8 mouse cellular contexts compared by ENCODE assay signal in genomic region chr5:110769272-110769671, GRCm38 (mm10). TPM values are rescaled to one million over a fixed set of nuclear protein-coding genes. Genes with fewer than 3 reads are reported as not detected.
DNase-seq lines count a peak whose midpoint lies in the region; ATAC-seq and TF ChIP-seq lines count a peak whose summit lies in the region.

No protein-coding gene starts in this region.

- H3K4me1 ChIP-seq in cerebellum, adult 2 months (ENCODE audit: control insufficient read depth, insufficient read depth, low read length), result 0 out of 2 replicates have a peak, but pooled peaks cover 3% of the 10 kb centered on the region
- peaks cover 8% of the 10 kb centered on the region; the same call in 1 of the 2 replicates for H3K4me1 ChIP-seq in testis, adult 2 months (ENCODE audit: control insufficient read depth, insufficient read depth, low read length)
- peaks cover 31% of the 10 kb centered on the region for H3K4me1 ChIP-seq in liver, embryonic 11.5 days (replicated peaks; ENCODE audit: control insufficient read depth, insufficient read depth, low read length)

- no peaks in the 10 kb centered on the region; the same call in 1 of the 2 replicates for H3K36me3 ChIP-seq in testis, adult 2 months (ENCODE audit: control insufficient read depth, insufficient read depth, low read length)
- peaks cover 8% of the 10 kb centered on the region for H3K36me3 ChIP-seq in liver, embryonic 11.5 days (ENCODE audit: control insufficient read depth, insufficient read depth, low read length)

- H3K4me2 ChIP-seq in liver, embryonic 11.5 days, result peak overlapping the region; percentile 88

- no peaks in the 10 kb centered on the region for H3K27me3 ChIP-seq in cerebellum, adult 2 months (ENCODE audit: control insufficient read depth, insufficient read depth, low read length)
- no peaks in the 10 kb centered on the region for H3K27me3 ChIP-seq in testis, adult 2 months (ENCODE audit: control insufficient read depth, insufficient read depth, low read length)
- no peaks in the 10 kb centered on the region for H3K27me3 ChIP-seq in liver, embryonic 11.5 days (replicated peaks; ENCODE audit: control insufficient read depth, insufficient read depth, low read length)

- peak overlapping the region; percentile 97 for H3K9ac ChIP-seq in liver, embryonic 11.5 days (ENCODE audit: low read depth, low read length)

- no peak overlapping the region for H3K27ac ChIP-seq in cerebellum, adult 2 months (ENCODE audit: insufficient read depth, low read length)
- H3K27ac ChIP-seq in testis, adult 2 months (ENCODE audit: control insufficient read depth, insufficient read depth, low read depth, low read length), result peak overlapping the region; percentile 93
- peak overlapping the region; percentile 98; the same call in 1 of the 2 replicates for H3K27ac ChIP-seq in liver, embryonic 11.5 days (ENCODE audit: low read depth, low read length)

- no peak for TF ChIP-seq CTCF in cerebellum, adult 2 months (IDR thresholded peaks at IDR 0.05; ENCODE audit: borderline replicate concordance, insufficient read depth, low read depth, low read length)
- TF ChIP-seq CTCF in testis, adult 2 months (IDR thresholded peaks at IDR 0.05; ENCODE audit: control insufficient read depth, insufficient read depth, insufficient replicate concordance, low read depth, low read length), result no peak

- no peaks in the 10 kb centered on the region for H3K9me3 ChIP-seq in liver, embryonic 11.5 days (ENCODE audit: control insufficient read depth, low read length)

- TF ChIP-seq POLR2A in cerebellum, adult 2 months (IDR thresholded peaks at IDR 0.05; ENCODE audit: borderline replicate concordance, insufficient read depth, low read length), result no peak
- no peak for TF ChIP-seq POLR2A in testis, adult 2 months (IDR thresholded peaks at IDR 0.05; ENCODE audit: control insufficient read depth, low read depth, low read length)

- WGBS in cerebellum, adult 2 months, result 45% methylated on average over 4 of the region's 4 CpGs
- 46% methylated on average over 4 of the region's 4 CpGs for WGBS in liver, embryonic 11.5 days

- H3K4me3 ChIP-seq in cerebellum, adult 2 months (replicated peaks; ENCODE audit: insufficient read depth, low read depth, low read length), result peak overlapping the region; percentile 79
- H3K4me3 ChIP-seq in testis, adult 2 months (ENCODE audit: control insufficient read depth, low read depth, low read length), result peak overlapping the region; percentile 90
- H3K4me3 ChIP-seq in liver, embryonic 11.5 days (ENCODE audit: low read depth, low read length), result peak overlapping the region; percentile 79

- intact Hi-C loops in left cerebral cortex, postnatal 10 days (cut with DNase I), result no loop called here
- intact Hi-C loops in gastrocnemius, postnatal 14 days (cut with DNase I; ENCODE audit: low total_unique reads), result no loop called here

- no peak for ATAC-seq in liver, embryonic 11.5 days (replicated peaks; ENCODE audit: low FRiP score)

- DNase-seq in cerebellum, adult 2 months, result no peak
- DNase-seq in cerebellum, postnatal 4 days (ENCODE audit: low spot score in 2 of 2), result no peak
- DNase-seq in testis, postnatal 10 days (ENCODE audit: low spot score), result no peak
- no peak for DNase-seq in liver, embryonic 11.5 days (ENCODE audit: low spot score)
- DNase-seq in left cerebral cortex, postnatal 10 days (ENCODE audit: extremely low spot score in 1 of 2, low spot score in 2 of 2), result no peak
- DNase-seq in gastrocnemius, postnatal 14 days, result no peak
- no peak for DNase-seq in kidney, postnatal 10 days

RNA-seq across cellular contexts. Expression of gene Ep400, which starts 1.2 kb away (rescaled TPM):
- 36.4 and 43.1 TPM in 2 replicates for polyA plus RNA-seq in cerebellum, adult 2 months (2012; rRNA removed)
- 196 and 227 TPM in 2 replicates for polyA plus RNA-seq in testis, adult 2 months (2012; rRNA removed)
- 42.2 and 44.5 TPM in 2 replicates for polyA plus RNA-seq in liver, embryonic 11.5 days (2014; fragmentation: Nextera tagmentation; extraction: Ambion mirVana)
- total RNA-seq in left cerebral cortex, postnatal 10 days (2021), result 10 to 100 TPM; 84.9 to 86.1 TPM
- total RNA-seq in gastrocnemius, postnatal 14 days (2021), result 10 to 100 TPM; 29.4 to 34.3 TPM

RNA-seq across cellular contexts. Expression of gene Pus1, which starts 11.2 kb away (rescaled TPM):
- polyA plus RNA-seq in cerebellum, adult 2 months (2012; rRNA removed), result 26.5 and 28.8 TPM in 2 replicates
- 5.2 and 5.6 TPM in 2 replicates for polyA plus RNA-seq in testis, adult 2 months (2012; rRNA removed)
- polyA plus RNA-seq in liver, embryonic 11.5 days (2014; fragmentation: Nextera tagmentation; extraction: Ambion mirVana), result 49.8 and 54.3 TPM in 2 replicates
- total RNA-seq in left cerebral cortex, postnatal 10 days (2021), result 10 to 100 TPM; 19.4 TPM
- total RNA-seq in gastrocnemius, postnatal 14 days (2021), result 10 to 100 TPM; 12.1 to 15.6 TPM

RNA-seq across cellular contexts. Expression of gene Ulk1, which starts 40.6 kb away (rescaled TPM):
- 94.7 and 96.0 TPM in 2 replicates for polyA plus RNA-seq in cerebellum, adult 2 months (2012; rRNA removed)
- polyA plus RNA-seq in testis, adult 2 months (2012; rRNA removed), result 15.4 and 16.1 TPM in 2 replicates
- polyA plus RNA-seq in liver, embryonic 11.5 days (2014; fragmentation: Nextera tagmentation; extraction: Ambion mirVana), result 13.8 and 15.7 TPM in 2 replicates
- total RNA-seq in left cerebral cortex, postnatal 10 days (2021), result 10 to 100 TPM; 68.3 to 73.5 TPM
- 10 to 100 TPM; 26.0 to 37.2 TPM for total RNA-seq in gastrocnemius, postnatal 14 days (2021)
